Mouse (Mus musculus): ENCODE measurements at regions not wholly inside any gene's neighbourhood (a gene's known extent, or its start where the extent isn't known, plus 50 kb on each side); places are given as distances from the start of the nearest gene placed in this dataset.

GRCm38 (mm10) chr7:75063816-75064215, 245.2 kb downstream of the Sv2b start:
- H3K4me3 ChIP-seq (replicated peaks), result no peak overlapping the region
- H3K36me3 ChIP-seq, result no peaks in the 10 kb centered on the region
- ATAC-seq (ENCODE audit: insufficient number of reproducible peaks, insufficient read depth, low FRiP score, low TSS enrichment, low read depth), result no peak
- H3K27me3 ChIP-seq, result no peaks in the 10 kb centered on the region
- WGBS, result 90% methylated on average over 2 of the region's 2 CpGs
- no peak overlapping the region for H3K27ac ChIP-seq
- H3K4me1 ChIP-seq (replicated peaks), result no peaks in the 10 kb centered on the region
- H3K9ac ChIP-seq (replicated peaks), result no peak overlapping the region
- H3K4me2 ChIP-seq, result no peak overlapping the region
- no peaks in the 10 kb centered on the region for H3K9me3 ChIP-seq

DNA sequence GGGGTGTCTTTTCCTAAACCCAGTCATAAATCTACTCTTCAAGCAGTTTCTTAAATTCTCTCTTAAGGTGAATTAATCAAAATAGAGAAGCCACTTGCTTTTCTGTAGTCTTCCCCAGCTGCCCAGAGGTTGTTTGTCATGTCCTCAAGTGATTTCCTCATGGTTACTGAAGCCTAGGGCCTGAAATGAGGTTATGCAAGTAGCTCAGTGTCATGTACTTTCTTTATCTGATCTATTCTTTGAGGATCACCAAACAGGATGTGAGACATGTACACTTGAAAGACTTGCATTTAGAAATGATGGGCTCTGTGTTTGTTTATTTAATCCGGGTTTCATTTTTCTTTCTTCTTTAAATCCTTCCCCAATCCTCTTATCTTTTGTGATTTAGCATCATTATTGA, 258.8 kb downstream of the Sv2b start:
- ATAC-seq (ENCODE audit: insufficient number of reproducible peaks, insufficient read depth, low FRiP score, low TSS enrichment, low read depth), result no peak
- Histone ChIP-seq H3K36me3 (no peaks in the 10 kb centered on the region), H3K27me3 (no peaks in the 10 kb centered on the region), H3K9me3 (no peaks in the 10 kb centered on the region), H3K9ac (replicated peaks) (no peak overlapping the region), H3K27ac (no peak overlapping the region), H3K4me3 (replicated peaks) (no peak overlapping the region), H3K4me2 (no peak overlapping the region), H3K4me1 (replicated peaks) (no peaks in the 10 kb centered on the region)
- WGBS, result 84% methylated on average over 1 of the region's 1 CpGs

- no peak for ATAC-seq (ENCODE audit: insufficient number of reproducible peaks, insufficient read depth, low FRiP score, low TSS enrichment, low read depth)
- 80% methylated on average over 5 of the region's 5 CpGs for WGBS
These were observed 259.3 kb downstream of the Sv2b start for GRCm38 (mm10) chr7:75049751-75050150.

DNA sequence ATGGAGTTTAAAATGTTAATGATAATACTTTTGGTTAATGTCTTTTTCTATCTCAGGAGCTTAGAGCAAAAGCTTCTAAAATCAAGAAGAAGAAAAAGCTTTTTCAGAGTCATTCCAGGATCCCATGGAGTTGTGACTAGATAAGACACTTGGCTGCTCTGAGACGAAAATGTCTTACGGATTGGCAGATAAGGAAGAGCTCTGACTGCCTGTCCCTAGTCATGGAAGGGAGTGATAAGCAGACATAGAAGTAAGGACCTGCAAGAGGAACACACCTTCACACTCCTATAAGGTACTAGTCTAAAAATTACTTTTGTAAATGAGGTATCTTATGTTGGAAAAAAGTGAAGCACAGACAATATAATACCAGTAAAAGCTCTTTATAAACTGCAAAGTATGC, 260.2 kb downstream of the Sv2b start:
- H3K36me3 ChIP-seq, result no peaks in the 10 kb centered on the region
- no peak overlapping the region for H3K4me3 ChIP-seq (replicated peaks)
- H3K9ac ChIP-seq (replicated peaks), result no peak overlapping the region
- no peaks in the 10 kb centered on the region for H3K4me1 ChIP-seq (replicated peaks)
- no peak for ATAC-seq (ENCODE audit: insufficient number of reproducible peaks, insufficient read depth, low FRiP score, low TSS enrichment, low read depth)
- H3K27ac ChIP-seq, result no peak overlapping the region
- WGBS, result 88% methylated on average over 2 of the region's 2 CpGs
- no peaks in the 10 kb centered on the region for H3K27me3 ChIP-seq
- no peaks in the 10 kb centered on the region for H3K9me3 ChIP-seq
- H3K4me2 ChIP-seq, result no peak overlapping the region

More at GRCm38 (mm10) chr7:75049751-75050150, 259.3 kb downstream of the Sv2b start:
- Histone ChIP-seq H3K27ac (no peak overlapping the region), H3K4me3 (replicated peaks) (no peak overlapping the region), H3K9ac (replicated peaks) (no peak overlapping the region), H3K4me2 (no peak overlapping the region), H3K4me1 (replicated peaks) (no peaks in the 10 kb centered on the region), H3K36me3 (no peaks in the 10 kb centered on the region), H3K27me3 (no peaks in the 10 kb centered on the region), H3K9me3 (no peaks in the 10 kb centered on the region)

- no peak for ATAC-seq (ENCODE audit: insufficient number of reproducible peaks, insufficient read depth, low FRiP score, low TSS enrichment, low read depth)
- no peaks in the 10 kb centered on the region for H3K9me3 ChIP-seq
- WGBS, result 79% methylated on average over 3 of the region's 3 CpGs
These were observed 261.2 kb downstream of the Sv2b start for GRCm38 (mm10) chr7:75047827-75048226.

DNA sequence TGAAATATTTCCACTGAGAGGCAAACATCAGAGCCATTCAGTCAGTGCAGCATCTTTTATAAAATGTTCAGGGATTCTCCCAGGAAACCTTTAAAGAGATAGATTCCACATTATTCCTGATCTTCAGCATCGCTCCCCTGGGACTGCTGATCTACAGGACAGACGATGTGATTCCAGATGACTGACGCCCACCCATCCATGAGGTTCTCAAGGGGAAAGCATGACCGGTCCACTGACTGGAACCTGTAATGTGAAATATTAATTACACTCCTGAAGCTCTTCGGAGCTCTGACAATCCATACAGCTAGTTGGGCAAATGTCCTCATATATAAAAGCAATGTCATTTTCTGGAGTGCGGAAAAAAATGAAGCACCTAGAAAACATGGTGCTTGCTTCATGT, 268.2 kb downstream of the Sv2b start:
- Histone ChIP-seq H3K36me3 (no peaks in the 10 kb centered on the region), H3K4me3 (replicated peaks) (no peak overlapping the region), H3K4me1 (replicated peaks) (no peaks in the 10 kb centered on the region), H3K9me3 (no peaks in the 10 kb centered on the region), H3K27ac (no peak overlapping the region), H3K9ac (replicated peaks) (no peak overlapping the region), H3K4me2 (no peak overlapping the region), H3K27me3 (no peaks in the 10 kb centered on the region)
- whole genome bisulfite sequencing, result 91% methylated on average over 6 of the region's 6 CpGs
- ATAC-seq (ENCODE audit: insufficient number of reproducible peaks, insufficient read depth, low FRiP score, low TSS enrichment, low read depth), result no peak

More at GRCm38 (mm10) chr7:75047827-75048226, 261.2 kb downstream of the Sv2b start:
- Histone ChIP-seq H3K4me2 (no peak overlapping the region), H3K36me3 (no peaks in the 10 kb centered on the region), H3K4me1 (replicated peaks) (no peaks in the 10 kb centered on the region), H3K9ac (replicated peaks) (no peak overlapping the region), H3K4me3 (replicated peaks) (no peak overlapping the region), H3K27ac (no peak overlapping the region), H3K27me3 (no peaks in the 10 kb centered on the region)

GRCm38 (mm10) chr7:75026191-75026590, 282.9 kb downstream of the Sv2b start:
- no peak overlapping the region for H3K4me3 ChIP-seq (replicated peaks)
- peaks cover 7% of the 10 kb centered on the region; the same call in 1 of the 2 replicates for H3K9me3 ChIP-seq
- no peak overlapping the region for H3K4me2 ChIP-seq
- no peaks in the 10 kb centered on the region for H3K36me3 ChIP-seq
- H3K4me1 ChIP-seq (replicated peaks), result no peaks in the 10 kb centered on the region
- no peaks in the 10 kb centered on the region for H3K27me3 ChIP-seq
- no peak overlapping the region for H3K9ac ChIP-seq (replicated peaks)
- no peak for ATAC-seq (ENCODE audit: insufficient number of reproducible peaks, insufficient read depth, low FRiP score, low TSS enrichment, low read depth)
- no peak overlapping the region for H3K27ac ChIP-seq
- WGBS, result 26% methylated on average over 2 of the region's 2 CpGs

DNA sequence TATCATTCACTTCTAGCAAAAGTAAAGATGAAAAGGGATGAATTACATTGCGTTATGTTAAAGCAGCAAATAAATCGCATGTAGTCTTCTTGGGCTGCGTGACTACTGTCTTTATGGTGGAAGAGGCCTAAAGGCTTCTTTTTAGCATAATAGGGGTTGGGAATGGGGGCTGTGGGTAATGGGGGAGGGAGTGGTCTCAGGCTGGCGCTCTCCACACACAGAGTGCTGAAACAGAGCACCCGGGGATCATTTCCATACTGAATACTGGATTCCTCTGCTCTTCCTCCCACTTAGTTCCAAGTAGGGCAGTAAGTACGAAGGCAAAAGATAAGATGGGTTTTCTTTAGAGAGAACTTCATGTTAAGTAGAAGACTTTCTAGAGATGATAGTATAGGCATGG, 287.1 kb downstream of the Sv2b start:
- no peak overlapping the region for H3K4me3 ChIP-seq (replicated peaks)
- 45% methylated on average over 6 of the region's 6 CpGs for WGBS
- no peaks in the 10 kb centered on the region for H3K4me1 ChIP-seq (replicated peaks)
- no peak overlapping the region for H3K4me2 ChIP-seq
- no peak overlapping the region for H3K9ac ChIP-seq (replicated peaks)
- H3K27ac ChIP-seq, result no peak overlapping the region
- no peaks in the 10 kb centered on the region for H3K27me3 ChIP-seq
- no peak for ATAC-seq (ENCODE audit: insufficient number of reproducible peaks, insufficient read depth, low FRiP score, low TSS enrichment, low read depth)
- H3K36me3 ChIP-seq, result no peaks in the 10 kb centered on the region
- H3K9me3 ChIP-seq, result no peaks in the 10 kb centered on the region

- H3K4me1 ChIP-seq (replicated peaks), result no peaks in the 10 kb centered on the region
- no peaks in the 10 kb centered on the region for H3K27me3 ChIP-seq
- H3K36me3 ChIP-seq, result no peaks in the 10 kb centered on the region
- no peak overlapping the region for H3K9ac ChIP-seq (replicated peaks)
- no peak for ATAC-seq (ENCODE audit: insufficient number of reproducible peaks, insufficient read depth, low FRiP score, low TSS enrichment, low read depth)
- no peak overlapping the region for H3K4me2 ChIP-seq
- WGBS, result 67% methylated on average over 7 of the region's 7 CpGs
- H3K9me3 ChIP-seq, result no peaks in the 10 kb centered on the region
- no peak overlapping the region for H3K4me3 ChIP-seq (replicated peaks)
- H3K27ac ChIP-seq, result no peak overlapping the region
These were observed 290.4 kb downstream of the Sv2b start for GRCm38 (mm10) chr7:75018640-75019039.

- Histone ChIP-seq H3K36me3 (no peaks in the 10 kb centered on the region), H3K4me3 (replicated peaks) (no peak overlapping the region), H3K4me1 (replicated peaks) (no peaks in the 10 kb centered on the region), H3K27me3 (no peaks in the 10 kb centered on the region), H3K4me2 (no peak overlapping the region), H3K27ac (no peak overlapping the region), H3K9me3 (no peaks in the 10 kb centered on the region), H3K9ac (replicated peaks) (no peak overlapping the region)
- 85% methylated on average over 2 of the region's 2 CpGs for WGBS
- no peak for ATAC-seq (ENCODE audit: insufficient number of reproducible peaks, insufficient read depth, low FRiP score, low TSS enrichment, low read depth)
These were observed 300.6 kb downstream of the Sv2b start for GRCm38 (mm10) chr7:75008481-75008880.

- Histone ChIP-seq H3K4me2 (no peak overlapping the region), H3K4me1 (replicated peaks) (no peaks in the 10 kb centered on the region), H3K27ac (no peak overlapping the region), H3K9me3 (no peaks in the 10 kb centered on the region), H3K36me3 (no peaks in the 10 kb centered on the region), H3K27me3 (no peaks in the 10 kb centered on the region), H3K9ac (replicated peaks) (no peak overlapping the region), H3K4me3 (replicated peaks) (no peak overlapping the region)
- 68% methylated on average over 2 of the region's 2 CpGs for WGBS
- ATAC-seq (ENCODE audit: insufficient number of reproducible peaks, insufficient read depth, low FRiP score, low TSS enrichment, low read depth), result no peak
These were observed 318.9 kb downstream of the Sv2b start for GRCm38 (mm10) chr7:74990198-74990597.

DNA sequence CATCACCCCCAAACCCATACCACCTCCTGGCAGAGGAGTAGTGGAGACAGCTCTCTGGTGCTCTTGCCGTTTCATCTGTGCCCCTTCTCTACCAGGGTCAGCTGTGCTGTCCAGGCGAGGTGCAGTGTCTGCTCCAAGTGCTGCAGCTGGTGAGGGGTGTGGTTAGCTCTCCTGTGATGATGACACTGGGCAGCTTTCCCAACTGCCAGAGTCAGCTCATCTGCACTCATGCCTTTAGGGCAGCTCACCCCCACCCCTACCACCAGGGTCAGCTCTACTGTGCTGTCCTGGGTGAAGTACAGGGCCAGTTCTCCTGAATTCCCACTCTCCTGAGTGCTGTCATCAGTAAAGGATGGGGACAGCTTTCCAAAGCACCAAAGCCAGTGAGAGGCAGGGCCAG, 329.6 kb downstream of the Sv2b start:
- no peak overlapping the region for H3K9ac ChIP-seq (replicated peaks)
- WGBS, result 42% methylated on average over 2 of the region's 2 CpGs
- H3K27ac ChIP-seq, result no peak overlapping the region
- ATAC-seq (ENCODE audit: insufficient number of reproducible peaks, insufficient read depth, low FRiP score, low TSS enrichment, low read depth), result no peak
- H3K4me1 ChIP-seq (replicated peaks), result no peaks in the 10 kb centered on the region
- H3K36me3 ChIP-seq, result no peaks in the 10 kb centered on the region
- no peaks in the 10 kb centered on the region for H3K27me3 ChIP-seq
- H3K4me3 ChIP-seq (replicated peaks), result no peak overlapping the region
- no peak overlapping the region for H3K4me2 ChIP-seq
- H3K9me3 ChIP-seq, result no peaks in the 10 kb centered on the region
